Mouse (Mus musculus) forebrain, embryonic 11.5 days (tissue): Measurements from ENCODE around the gene Rasa2. TPM values are rescaled to one million over a fixed set of nuclear protein-coding genes. Genes with fewer than 3 reads are reported as not detected.

Source experiments
- ATAC-seq: fragments of 200-750 bp; cut with Nextera tagmentation; replicated peaks from 2 replicates; pipeline ENCODE4 v1.8.0; 2017; ENCODE audit warnings: moderate TSS enrichment; ENCODE audit not compliant: low FRiP score
- DNase-seq: peaks from one replicate; pipeline ENCODE4 v3.0.0-alpha.2; 2017; ENCODE audit warnings: low spot score
- H3K27ac ChIP-seq: fragments of 300-500 bp; sonication (generic); 2 replicates; pipeline ENCODE4 v1.5.1; 2014; ENCODE audit warnings: low read depth, low read length
- H3K27me3 ChIP-seq: fragments of 300-500 bp; sonication (generic); 2 replicates; pipeline ENCODE4 v1.6.1; 2014; ENCODE audit warnings: mild to moderate bottlenecking, low read length, mixed read lengths; ENCODE audit not compliant: control insufficient read depth, insufficient read depth
- H3K36me3 ChIP-seq: fragments of 300-500 bp; sonication (generic); 2 replicates; pipeline ENCODE4 v1.6.1; 2014; ENCODE audit warnings: mild to moderate bottlenecking, low read length, moderate library complexity, mixed read lengths; ENCODE audit not compliant: control insufficient read depth, insufficient read depth
- H3K4me1 ChIP-seq: fragments of 300-500 bp; sonication (generic); replicated peaks from 2 replicates; pipeline ENCODE4 v1.6.1; 2014; ENCODE audit warnings: low read length, mixed read lengths; ENCODE audit not compliant: control insufficient read depth, insufficient read depth
- H3K4me2 ChIP-seq: fragments of 300-500 bp; sonication (generic); 2 replicates; pipeline ENCODE4 v1.6.1; 2014; ENCODE audit warnings: low read depth, mild to moderate bottlenecking, low read length, moderate library complexity, mixed read lengths; ENCODE audit not compliant: severe bottlenecking
- H3K4me3 ChIP-seq: fragments of 300-500 bp; sonication (generic); 2 replicates; pipeline ENCODE4 v1.5.1; 2014; ENCODE audit warnings: low read depth, low read length
- H3K9ac ChIP-seq: fragments of 300-500 bp; sonication (generic); 2 replicates; pipeline ENCODE4 v1.6.1; 2014; ENCODE audit warnings: low read length
- H3K9me3 ChIP-seq: fragments of 300-500 bp; sonication (generic); 2 replicates; pipeline ENCODE4 v1.6.1; 2016; ENCODE audit warnings: low read length, mixed read lengths; ENCODE audit not compliant: control insufficient read depth
- WGBS: fragments of 180-500 bp; shearing (Covaris S2); extraction: QIAGEN DNeasy Blood & Tissue Kit; methylation state at CpG from one replicate; pipeline ENCODE4 v1.1.7; 2014; 5-methylcytosine and 5-hydroxymethylcytosine counted together
- polyA plus RNA-seq: library from polyadenylated mRNA; unstranded; fragments of >200 nt; fragmentation: Nextera tagmentation; extraction: Ambion mirVana; gene quantifications from 2 replicates; pipeline ENCODE4 v1.2.1, GENCODE M21; 2014

Gene Rasa2
- polyA plus RNA-seq, 1 experiment from 2014 or later = 16.9 TPM

- DNase-seq = no peak
- 85% methylated on average over 6 of the region's 6 CpGs for WGBS
- peaks cover 6% of the 10 kb centered on the region; the same call in 1 of the 2 replicates for H3K4me1 ChIP-seq
Observed at GRCm38 (mm10) chr9:96502856-96503610, 128.4 kb downstream of the Rasa2 start.

GRCm38 (mm10) chr9:96501217-96501616 is 130.2 kb downstream of the Rasa2 start:
- H3K27me3 ChIP-seq = no peaks in the 10 kb centered on the region
- whole genome bisulfite sequencing = 84% methylated on average over 7 of the region's 7 CpGs
- DNase-seq (no peak), ATAC-seq (no peak)
- no peaks in the 10 kb centered on the region for H3K9me3 ChIP-seq
- H3K4me1 ChIP-seq = peaks cover 4% of the 10 kb centered on the region; the same call in 1 of the 2 replicates
- H3K27ac ChIP-seq = no peak overlapping the region
- no peak overlapping the region for H3K9ac ChIP-seq
- no peak overlapping the region for H3K4me2 ChIP-seq
- no peaks in the 10 kb centered on the region for H3K36me3 ChIP-seq
- no peak overlapping the region for H3K4me3 ChIP-seq

More at GRCm38 (mm10) chr9:96502856-96503610, 128.4 kb downstream of the Rasa2 start:
- H3K9me3 ChIP-seq = no peaks in the 10 kb centered on the region
- H3K36me3 ChIP-seq = no peaks in the 10 kb centered on the region
- ATAC-seq = no peak
- H3K9ac ChIP-seq = no peak overlapping the region
- H3K4me2 ChIP-seq = no peak overlapping the region
- no peaks in the 10 kb centered on the region for H3K27me3 ChIP-seq
- H3K4me3 ChIP-seq = no peak overlapping the region
- H3K27ac ChIP-seq = no peak overlapping the region

GRCm38 (mm10) chr9:96493212-96493611 is 138.2 kb downstream of the Rasa2 start:
- no peak overlapping the region for H3K9ac ChIP-seq
- H3K27ac ChIP-seq = no peak overlapping the region
- 43% methylated on average over 3 of the region's 3 CpGs for WGBS
- no peaks in the 10 kb centered on the region for H3K27me3 ChIP-seq
- no peak overlapping the region for H3K4me3 ChIP-seq
- H3K4me1 ChIP-seq = no peaks in the 10 kb centered on the region
- H3K36me3 ChIP-seq = no peaks in the 10 kb centered on the region
- ATAC-seq (no peak), DNase-seq (no peak)
- no peak overlapping the region for H3K4me2 ChIP-seq
- H3K9me3 ChIP-seq = no peaks in the 10 kb centered on the region

- Histone ChIP-seq H3K27ac (no peak overlapping the region), H3K4me1 (no peaks in the 10 kb centered on the region), H3K4me3 (no peak overlapping the region), H3K9ac (no peak overlapping the region), H3K4me2 (no peak overlapping the region), H3K27me3 (no peaks in the 10 kb centered on the region), H3K36me3 (no peaks in the 10 kb centered on the region), H3K9me3 (no peaks in the 10 kb centered on the region)
- no peak for ATAC-seq
- peak; percentile 71 for DNase-seq
- 31% methylated on average over 12 of the region's 12 CpGs for WGBS
Observed at GRCm38 (mm10) chr9:96491810-96492209, 139.6 kb downstream of the Rasa2 start.

Other genes with a start within 250 kb of the Rasa2 start
- gene Rnf7, start 152.9 kb downstream of the Rasa2 start, polyA plus RNA-seq = 247 and 262 TPM in 2 replicates
- not detected in 2 replicates for gene Gm28729, start 106.4 kb downstream of the Rasa2 start, polyA plus RNA-seq
- gene Zbtb38, start 121.2 kb upstream of the Rasa2 start, polyA plus RNA-seq = 10.5 and 11.1 TPM in 2 replicates